Mouse (Mus musculus) monocyte, adult 5-6 weeks (primary cell): Measurements from ENCODE around the gene Svs3b. TPM values are rescaled to one million over a fixed set of nuclear protein-coding genes. Genes with fewer than 3 reads are reported as not detected.
"Not testable (repeated sequence)": the region's sequence is repeated elsewhere in the genome, so short reads cannot be mapped to it uniquely, and the experiment has no call there.

Experiments used
- ATAC-seq: fragments of 153-309, 156-312 bp; replicated peaks from 2 replicates; pipeline ENCODE4 v1.8.0; 2017; ENCODE audit warnings: mild to moderate bottlenecking; ENCODE audit not compliant: low TSS enrichment, insufficient number of reproducible peaks, severe bottlenecking, poor library complexity, low FRiP score
- total RNA-seq: library from RNA; stranded (forward); fragments of 200-1000, 200-491, 200-594 nt; gene quantifications from 3 replicates; pipeline ENCODE4 v1.2.3, GENCODE M21; 2017

Svs3b gene
- total RNA-seq, result not detected in 3 replicates

- not testable (repeated sequence) for ATAC-seq
Measured at GRCm38 (mm10) chr2:164256540-164256939, at the start of gene Svs3b. Gene Svs3b (minus strand): TSS chr2:164256640.

- ATAC-seq, result not testable (repeated sequence)
Measured at GRCm38 (mm10) chr2:164288968-164289367, 32.5 kb upstream of the Svs3b start, which contains the start of gene Svs3a. Gene Svs3a (plus strand): TSS chr2:164289268.

GRCm38 (mm10) chr2:164278359-164278758 lies 21.9 kb upstream of the Svs3b start, which contains the start of gene Svs4:
Gene Svs4 (minus strand): TSS chr2:164278459.
- ATAC-seq, result no peak

GRCm38 (mm10) chr2:164238366-164238765 lies 18.1 kb downstream of the Svs3b start, which contains the start of gene Svs2:
Gene Svs2 (minus strand): TSS chr2:164238466.
- ATAC-seq, result no peak

DNA sequence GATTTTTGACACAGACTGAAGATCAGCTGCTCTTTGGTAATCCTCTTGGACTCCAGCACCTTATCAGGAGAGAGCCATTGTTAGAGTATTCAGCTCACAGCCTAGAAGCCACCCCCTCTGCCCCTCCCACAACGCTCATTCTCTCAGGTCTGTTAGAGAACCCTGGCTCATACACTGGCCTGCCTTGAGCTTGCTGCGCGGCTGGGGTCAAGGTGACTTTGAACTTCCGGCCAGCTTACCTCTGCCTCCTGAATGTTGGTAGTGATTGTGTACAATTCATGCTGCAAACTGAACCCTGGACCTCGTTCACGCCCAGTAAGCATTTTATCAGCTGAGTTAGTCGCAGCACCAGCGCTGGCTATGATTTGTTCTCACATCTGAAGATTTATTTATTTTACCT lies 23.8 kb downstream of the Svs3b start:
- no peak for ATAC-seq

DNA sequence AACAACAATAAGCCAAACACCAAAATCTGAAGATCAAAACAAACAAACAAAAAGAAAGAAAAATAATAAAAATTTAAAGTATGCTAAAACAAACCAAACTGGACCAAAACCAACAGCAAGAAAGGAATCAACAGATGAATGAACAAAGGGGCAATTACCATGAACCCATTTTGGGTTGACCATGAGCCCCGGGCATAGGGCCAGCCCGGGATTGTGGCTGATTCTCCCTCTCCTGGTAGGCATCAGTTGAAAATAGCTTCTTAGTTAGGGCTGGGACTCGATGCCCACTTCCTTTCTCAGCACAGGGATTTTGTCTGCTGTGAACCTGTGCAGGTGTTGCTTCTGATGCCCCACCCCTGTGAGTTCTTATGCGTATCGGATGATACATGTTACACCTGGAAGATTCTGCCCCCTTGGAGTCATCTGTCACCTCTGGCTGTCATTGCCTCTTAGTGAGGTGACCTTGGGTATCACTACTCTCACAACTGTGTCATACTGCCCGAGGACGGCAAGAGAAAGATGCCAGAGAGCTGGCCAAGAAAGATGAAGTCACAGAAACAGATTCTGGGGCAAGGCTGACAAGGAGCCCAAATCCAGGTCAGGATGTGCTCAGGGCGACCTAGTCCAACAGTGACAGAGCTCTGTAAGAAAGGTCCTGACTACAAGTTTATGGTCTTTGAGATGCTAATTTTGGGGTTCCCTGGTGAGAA lies 27.9 kb downstream of the Svs3b start:
- no peak for ATAC-seq

DNA sequence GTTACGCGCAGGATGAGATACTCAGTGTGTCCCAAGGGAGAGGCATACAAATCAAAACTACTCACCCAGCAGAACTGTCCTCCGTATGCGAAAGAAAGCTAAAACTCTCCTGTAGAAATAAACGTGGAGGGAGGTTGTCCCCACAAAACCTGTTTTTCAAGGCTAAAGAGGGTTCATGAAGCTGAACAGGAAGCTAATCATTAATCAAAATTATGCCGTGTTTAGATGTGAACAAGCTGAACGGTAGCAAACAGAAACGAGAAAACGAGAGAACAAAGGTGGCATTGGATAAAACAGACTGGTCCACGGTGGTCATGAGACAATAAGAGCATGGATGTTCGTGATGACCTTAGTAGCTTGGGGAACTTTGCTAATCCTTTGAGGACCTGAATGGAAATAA lies 34.9 kb downstream of the Svs3b start, which contains the start of gene Wfdc15b:
TSS of gene Wfdc15b (minus strand) at position 139 of the 400 bp plus-strand sequence.
- ATAC-seq, result no peak

- no peak for ATAC-seq
Measured at GRCm38 (mm10) chr2:164219295-164219694, 37.1 kb downstream of the Svs3b start.

- no peak for ATAC-seq
Measured at GRCm38 (mm10) chr2:164212711-164213110, 43.7 kb downstream of the Svs3b start.

- ATAC-seq, result no peak
Measured at GRCm38 (mm10) chr2:164210892-164211291, 45.5 kb downstream of the Svs3b start.

DNA sequence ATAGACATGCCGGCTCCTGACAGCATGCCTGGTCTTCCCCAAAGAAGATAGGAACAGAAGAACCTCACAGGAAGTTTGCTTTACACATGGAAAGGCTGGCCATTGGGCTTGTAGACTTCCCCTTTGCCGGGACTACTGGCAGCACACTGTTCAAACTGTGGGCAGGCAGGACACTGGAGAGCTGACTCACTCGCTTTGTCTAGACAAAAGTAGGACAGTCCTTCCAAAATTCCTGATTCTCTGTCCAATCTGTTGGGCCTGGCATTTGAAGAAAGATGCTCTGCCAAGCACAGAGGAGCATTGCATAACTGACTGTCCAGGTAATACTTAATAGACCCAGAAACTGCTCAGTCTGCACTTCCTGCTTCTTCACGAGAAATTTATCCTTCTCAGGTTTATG lies 49.8 kb downstream of the Svs3b start:
- ATAC-seq, result no peak

- ATAC-seq, result not testable (repeated sequence)
Measured at GRCm38 (mm10) chr2:164206011-164206410, 50.4 kb downstream of the Svs3b start.

Other genes with a start within 250 kb of the Svs3b start
- 1.9 to 3.5 TPM in 2 of 3 replicates, not detected in the other for gene Pabpc1l, start 231.2 kb downstream of the Svs3b start, total RNA-seq
- gene Stk4, start 186.3 kb downstream of the Svs3b start, total RNA-seq, result 304 to 378 TPM (median 341 TPM) in 3 replicates
- 38.3 to 59.3 TPM (median 43.2 TPM) in 3 replicates for gene Tomm34, start 185.5 kb downstream of the Svs3b start, total RNA-seq
- not detected in 3 replicates for gene Kcns1, start 85.5 kb downstream of the Svs3b start, total RNA-seq
- gene Wfdc5, start 73.9 kb downstream of the Svs3b start, total RNA-seq, result not detected in 3 replicates
- not detected in 3 replicates for gene Wfdc12, start 66.0 kb downstream of the Svs3b start, total RNA-seq
- gene Wfdc15a, start 56.5 kb downstream of the Svs3b start, total RNA-seq, result not detected in 3 replicates
- not detected in 3 replicates for gene Wfdc15b, start 35.0 kb downstream of the Svs3b start, total RNA-seq
- 1.1 to 1.6 TPM in 2 of 3 replicates, not detected in the other for gene Svs2, start 18.2 kb downstream of the Svs3b start, total RNA-seq
- not detected in 3 replicates for gene Svs4, start 21.8 kb upstream of the Svs3b start, total RNA-seq
- not detected in 3 replicates for gene Svs3a, start 32.6 kb upstream of the Svs3b start, total RNA-seq
- not detected in 3 replicates for gene Svs6, start 60.1 kb upstream of the Svs3b start, total RNA-seq
- not detected in 3 replicates for gene Svs5, start 76.1 kb upstream of the Svs3b start, total RNA-seq
- gene Slpi, start 132.5 kb upstream of the Svs3b start, total RNA-seq, result 7.4 to 25.2 TPM (median 20.6 TPM) in 3 replicates
- gene Rbpjl, start 146.5 kb upstream of the Svs3b start, total RNA-seq, result not detected in 3 replicates
- not detected in 3 replicates for gene Matn4, start 148.5 kb upstream of the Svs3b start, total RNA-seq
- 14.1 to 26.0 TPM (median 16.6 TPM) in 3 replicates for gene Sdc4, start 187.2 kb upstream of the Svs3b start, total RNA-seq
- 17.0 to 30.1 TPM (median 24.9 TPM) in 3 replicates for gene Sys1, start 200.3 kb upstream of the Svs3b start, total RNA-seq
- gene Gm20458, start 204.3 kb upstream of the Svs3b start, total RNA-seq, result 4.9 TPM in 1 of 3 replicates, not detected in the others
- gene Trp53tg5, start 217.1 kb upstream of the Svs3b start, total RNA-seq, result 0.68 TPM in 1 of 3 replicates, not detected in the others
- 3.1 to 12.6 TPM (median 7.4 TPM) in 3 replicates for gene Dbndd2, start 229.5 kb upstream of the Svs3b start, total RNA-seq
- 12.6 to 37.4 TPM (median 13.3 TPM) in 3 replicates for gene Pigt, start 240.9 kb upstream of the Svs3b start, total RNA-seq